Mouse (Mus musculus) myocyte (in vitro differentiated cells): ENCODE measurements around the gene Sstr3. TPM values are rescaled to one million over a fixed set of nuclear protein-coding genes. Genes with fewer than 3 reads are reported as not detected.

Experiments used
- H3K27me3 ChIP-seq: one replicate; pipeline ENCODE4 v1.6.1; 2011; ENCODE audit not compliant: control insufficient read depth, insufficient read depth, insufficient read length
- H3K36me3 ChIP-seq: one replicate; pipeline ENCODE4 v1.6.1; 2011; ENCODE audit not compliant: control insufficient read depth, insufficient read depth
- H3K4me2 ChIP-seq: one replicate; pipeline ENCODE4 v1.6.1; 2011; ENCODE audit warnings: low read depth, control low read depth
- H3K4me3 ChIP-seq: one replicate; pipeline ENCODE4 v1.5.1; 2011; ENCODE audit warnings: mild to moderate bottlenecking, control low read depth, moderate library complexity
- H3K79me2 ChIP-seq: one replicate; pipeline ENCODE4 v1.6.1; 2011; ENCODE audit not compliant: control insufficient read depth, insufficient read depth
- H3ac ChIP-seq: one replicate; pipeline ENCODE4 v1.6.1; 2011; ENCODE audit not compliant: control insufficient read depth, insufficient read length
- CEBPB ChIP-seq: IDR thresholded peaks from 2 replicates; pipeline ENCODE4 v1.6.1; 2011; ENCODE audit warnings: mild to moderate bottlenecking, moderate library complexity; ENCODE audit not compliant: poor library complexity, insufficient read depth, severe bottlenecking
- E2F4 ChIP-seq: IDR thresholded peaks from one replicate; pipeline ENCODE4 v1.6.1; 2011; ENCODE audit warnings: mild to moderate bottlenecking, control low read depth, moderate library complexity; ENCODE audit not compliant: insufficient read depth
- MAX ChIP-seq: IDR thresholded peaks from one replicate; pipeline ENCODE4 v1.6.1; 2011; ENCODE audit warnings: low read depth, mild to moderate bottlenecking, control low read depth
- MYOD1 ChIP-seq, 3 experiments: IDR thresholded peaks; one replicate each; pipeline ENCODE4 v1.6.1; 2011; ENCODE audit warnings: control low read depth in 2 of 3, low read depth in 2 of 3, mild to moderate bottlenecking in 2 of 3, moderate library complexity in 1 of 3; ENCODE audit not compliant: insufficient read length in 2 of 3, control insufficient read depth in 1 of 3
- MYOG ChIP-seq, 3 experiments: IDR thresholded peaks; one replicate each; pipeline ENCODE4 v1.6.1; 2011; ENCODE audit warnings: control low read depth in 2 of 3, low read depth in 2 of 3, mild to moderate bottlenecking in 2 of 3; ENCODE audit not compliant: insufficient read length in 2 of 3, control insufficient read depth in 1 of 3, insufficient read depth in 1 of 3
- POLR2A ChIP-seq: IDR thresholded peaks from one replicate; pipeline ENCODE4 v1.6.1; 2011; ENCODE audit warnings: low read depth, mild to moderate bottlenecking, control low read depth, moderate library complexity; ENCODE audit not compliant: insufficient read length
- POLR2AphosphoS2 ChIP-seq: IDR thresholded peaks from one replicate; pipeline ENCODE4 v1.6.1; 2011; ENCODE audit warnings: low read depth, control low read depth; ENCODE audit not compliant: insufficient read length
- REST ChIP-seq: IDR thresholded peaks from one replicate; pipeline ENCODE4 v1.6.1; 2011; ENCODE audit warnings: mild to moderate bottlenecking, control low read depth, moderate library complexity; ENCODE audit not compliant: insufficient read depth, insufficient read length
- SRF ChIP-seq: IDR thresholded peaks from one replicate; pipeline ENCODE4 v1.6.1; 2011; ENCODE audit warnings: low read depth; ENCODE audit not compliant: control insufficient read depth, insufficient read length
- TCF12 ChIP-seq: IDR thresholded peaks from one replicate; pipeline ENCODE4 v1.6.1; 2011; ENCODE audit warnings: mild to moderate bottlenecking, control low read depth; ENCODE audit not compliant: poor library complexity, insufficient read depth, severe bottlenecking
- TCF3 ChIP-seq: IDR thresholded peaks from one replicate; pipeline ENCODE4 v1.6.1; 2011; ENCODE audit warnings: low read depth, control low read depth; ENCODE audit not compliant: insufficient read length
- USF1 ChIP-seq: IDR thresholded peaks from one replicate; pipeline ENCODE4 v1.6.1; 2011; ENCODE audit warnings: low read depth, mild to moderate bottlenecking, control low read depth, moderate library complexity
- polyA plus RNA-seq: library from polyadenylated mRNA; unstranded; fragments of >200 nt; fragmentation: generic; extraction: Trizol; gene quantifications from one replicate; pipeline ENCODE4 v1.2.1, GENCODE M21; 2012; ENCODE audit warnings: missing spikeins

Gene Sstr3
- polyA plus RNA-seq, 1 experiment = not detected

- Histone ChIP-seq H3K4me2 (no peak overlapping the region), H3K36me3 (no peaks in the 10 kb centered on the region), H3ac (no peak overlapping the region), H3K79me2 (no peaks in the 10 kb centered on the region), H3K27me3 (peaks cover 50% of the 10 kb centered on the region), H3K4me3 (no peak overlapping the region)
- TF ChIP-seq POLR2A (no peak), MYOD1 (IDR thresholded peaks at IDR 0.05; ENCODE audit: control insufficient read depth in 1 of 3, insufficient read length in 2 of 3, low read depth in 2 of 3) (no peak), CEBPB (no peak), REST (no peak), MYOG (IDR thresholded peaks at IDR 0.05; ENCODE audit: control insufficient read depth in 1 of 3, insufficient read depth in 1 of 3, insufficient read length in 2 of 3, low read depth in 2 of 3) (no peak), SRF (no peak), USF1 (no peak), POLR2AphosphoS2 (no peak), MAX (no peak), E2F4 (no peak), TCF3 (no peak), TCF12 (no peak)
Measured at GRCm38 (mm10) chr15:78542098-78542766, 2.3 kb downstream of the Sstr3 start.

- H3K36me3 ChIP-seq = no peaks in the 10 kb centered on the region
Measured at GRCm38 (mm10) chr15:78541606-78542005, 2.9 kb downstream of the Sstr3 start.

GRCm38 (mm10) chr15:78541036-78541435 lies 3.4 kb downstream of the Sstr3 start:
- Histone ChIP-seq H3ac (no peak overlapping the region), H3K4me2 (no peak overlapping the region), H3K36me3 (no peaks in the 10 kb centered on the region), H3K4me3 (no peak overlapping the region), H3K79me2 (no peaks in the 10 kb centered on the region), H3K27me3 (peaks cover 50% of the 10 kb centered on the region)
- TF ChIP-seq E2F4 (no peak), CEBPB (no peak), SRF (no peak), MYOG (IDR thresholded peaks at IDR 0.05; ENCODE audit: control insufficient read depth in 1 of 3, insufficient read depth in 1 of 3, insufficient read length in 2 of 3, low read depth in 2 of 3) (no peak), POLR2A (no peak), USF1 (no peak), POLR2AphosphoS2 (no peak), REST (no peak), TCF3 (no peak)

More at GRCm38 (mm10) chr15:78541606-78542005, 2.9 kb downstream of the Sstr3 start:
- Histone ChIP-seq H3K4me3 (no peak overlapping the region), H3K27me3 (peaks cover 50% of the 10 kb centered on the region), H3K79me2 (no peaks in the 10 kb centered on the region), H3ac (no peak overlapping the region), H3K4me2 (no peak overlapping the region)
- no peak for TF ChIP-seq SRF
- TF ChIP-seq REST = no peak
- TF ChIP-seq MYOD1 (IDR thresholded peaks at IDR 0.05; ENCODE audit: control insufficient read depth in 1 of 3, insufficient read length in 2 of 3, low read depth in 2 of 3) = no peak

GRCm38 (mm10) chr15:78535723-78536421 lies 8.6 kb downstream of the Sstr3 start:
- H3ac ChIP-seq = no peak overlapping the region
- H3K27me3 ChIP-seq = peaks cover 12% of the 10 kb centered on the region

GRCm38 (mm10) chr15:78533346-78533835 lies 11.1 kb downstream of the Sstr3 start:
- Histone ChIP-seq H3K36me3 (no peaks in the 10 kb centered on the region), H3K4me2 (no peak overlapping the region), H3K27me3 (no peaks in the 10 kb centered on the region), H3K79me2 (peaks cover 10% of the 10 kb centered on the region), H3ac (no peak overlapping the region), H3K4me3 (no peak overlapping the region)
- TF ChIP-seq REST (no peak), SRF (no peak), MYOD1 (IDR thresholded peaks at IDR 0.05; ENCODE audit: control insufficient read depth in 1 of 3, insufficient read length in 2 of 3, low read depth in 2 of 3) (no peak), USF1 (no peak), POLR2A (no peak), E2F4 (no peak), POLR2AphosphoS2 (no peak), MAX (no peak)

More at GRCm38 (mm10) chr15:78535723-78536421, 8.6 kb downstream of the Sstr3 start:
- no peaks in the 10 kb centered on the region for H3K36me3 ChIP-seq
- no peak for TF ChIP-seq USF1
- TF ChIP-seq MAX = no peak
- no peak for TF ChIP-seq POLR2AphosphoS2
- no peak for TF ChIP-seq TCF3
- H3K4me2 ChIP-seq = no peak overlapping the region
- no peaks in the 10 kb centered on the region for H3K79me2 ChIP-seq
- H3K4me3 ChIP-seq = no peak overlapping the region
